Mouse (Mus musculus): ENCODE data around the gene A430005L14Rik.

The A430005L14Rik gene

GRCm38 (mm10) chr4:153974431-153975291 is 17.6 kb downstream of the A430005L14Rik start, which contains the start of the genes Dffb and Cep104:
TSS of gene Dffb (minus strand) at chr4:153975126.
TSS of gene Cep104 (plus strand) at chr4:153975194.
- DNase-seq (ENCODE audit: inconsistent ontology term), result peak; percentile 94

DNA sequence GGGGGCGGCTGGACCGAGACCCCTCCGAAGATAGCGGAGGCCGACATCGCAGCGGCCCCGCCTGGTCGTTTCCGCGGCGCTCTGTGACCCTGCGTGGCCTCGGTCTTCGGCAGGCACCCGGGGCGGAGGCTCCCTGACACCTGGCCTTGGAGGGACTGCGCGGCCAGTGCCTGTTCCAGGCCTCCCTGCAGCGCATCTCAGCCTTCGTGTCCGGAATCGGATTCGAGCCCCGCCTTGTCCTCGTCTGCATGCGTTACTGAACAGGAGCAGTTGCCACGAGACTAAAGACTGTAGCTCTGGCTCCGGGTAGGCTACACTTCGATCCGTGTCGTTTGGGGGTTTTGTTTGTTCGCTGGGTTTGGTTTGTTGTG is 18.2 kb downstream of the A430005L14Rik start:
- DNase-seq (ENCODE audit: inconsistent ontology term), result no peak

DNA sequence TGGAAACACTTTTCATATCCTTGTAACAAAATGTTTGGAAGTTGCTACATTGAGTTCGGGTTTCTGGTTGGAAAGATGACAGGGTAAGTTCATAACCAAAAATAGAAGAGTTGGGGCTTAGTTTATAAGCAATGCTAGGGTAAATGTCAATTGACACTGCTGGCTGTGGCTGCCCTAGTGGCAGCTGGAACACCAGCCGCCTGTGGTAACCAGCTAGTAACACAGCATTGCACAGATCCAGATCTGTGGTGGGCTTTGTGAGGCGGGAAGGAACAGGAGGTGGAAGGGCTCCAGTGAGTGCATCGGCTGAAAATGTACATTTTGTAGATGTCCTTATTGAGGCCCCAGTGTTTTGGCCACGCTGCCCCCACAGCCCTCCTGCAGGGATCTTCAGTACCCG is 18.7 kb downstream of the A430005L14Rik start:
- DNase-seq (ENCODE audit: inconsistent ontology term), result peak; percentile 10

DNA sequence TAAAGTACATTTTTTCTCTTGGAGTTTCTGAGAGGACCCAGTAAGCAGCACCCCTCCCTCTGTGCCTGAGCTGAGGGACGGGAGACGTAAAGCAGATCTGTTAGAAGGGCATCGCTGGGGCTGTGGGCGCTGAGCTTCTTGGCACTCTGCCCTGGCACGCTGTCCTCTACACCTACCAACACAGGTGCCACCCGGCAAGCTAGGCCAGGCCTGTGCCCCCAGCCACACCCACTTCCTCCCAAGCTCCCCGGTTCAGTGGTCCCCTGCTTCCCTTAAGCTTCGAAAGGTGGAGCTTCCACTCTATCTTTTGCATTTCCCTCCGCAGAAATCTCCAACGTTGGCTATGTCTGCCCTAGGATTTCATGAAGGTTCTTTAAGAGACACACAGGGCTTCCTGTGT is 22.2 kb downstream of the A430005L14Rik start:
- no peak for DNase-seq (ENCODE audit: inconsistent ontology term)

GRCm38 (mm10) chr4:153980470-153980869 is 23.4 kb downstream of the A430005L14Rik start:
- DNase-seq (ENCODE audit: inconsistent ontology term), result peak; percentile 7

DNA sequence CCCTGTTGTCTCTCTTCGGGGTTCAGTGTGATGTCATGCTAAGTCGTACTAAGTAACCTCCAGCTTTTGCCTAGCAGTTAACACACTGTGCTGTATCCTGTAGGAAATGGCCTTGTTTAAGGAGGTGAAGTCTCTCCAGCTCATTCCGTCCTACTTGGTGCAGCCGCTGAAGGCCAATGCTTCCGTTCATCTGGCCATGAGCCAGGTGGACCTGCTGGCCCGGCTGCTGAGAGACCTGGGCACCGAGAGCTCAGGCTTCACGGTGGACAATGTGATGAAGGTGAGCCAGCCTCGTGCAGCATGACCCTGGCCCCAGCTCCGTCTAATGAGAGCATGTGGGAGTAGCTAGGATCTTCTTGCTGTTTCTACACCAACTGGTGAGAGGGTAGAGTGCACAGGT is 35.7 kb downstream of the A430005L14Rik start:
- no peak for DNase-seq (ENCODE audit: inconsistent ontology term)

GRCm38 (mm10) chr4:153993505-153993904 is 36.5 kb downstream of the A430005L14Rik start:
- no peak for DNase-seq (ENCODE audit: inconsistent ontology term)

DNA sequence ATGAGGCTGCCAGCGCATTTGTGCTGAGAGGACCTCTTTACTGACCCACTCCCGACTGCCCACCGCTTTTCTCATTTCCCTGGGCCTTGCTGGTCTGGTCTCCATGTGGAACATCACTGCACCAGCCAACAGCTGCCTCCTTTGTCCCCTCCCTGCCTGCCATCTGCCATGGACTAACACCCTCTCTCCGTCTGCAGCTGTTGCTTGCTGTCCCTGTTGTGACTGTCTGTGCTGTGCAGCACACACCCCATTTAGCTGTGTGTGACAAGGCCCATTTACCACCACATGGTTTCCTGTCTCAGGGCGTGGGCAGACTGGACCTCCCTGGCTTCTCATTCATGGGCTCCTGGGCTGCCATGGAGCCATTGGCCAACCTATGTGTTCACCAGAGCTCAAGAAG is 48.5 kb downstream of the A430005L14Rik start:
- no peak for DNase-seq (ENCODE audit: inconsistent ontology term)

DNA sequence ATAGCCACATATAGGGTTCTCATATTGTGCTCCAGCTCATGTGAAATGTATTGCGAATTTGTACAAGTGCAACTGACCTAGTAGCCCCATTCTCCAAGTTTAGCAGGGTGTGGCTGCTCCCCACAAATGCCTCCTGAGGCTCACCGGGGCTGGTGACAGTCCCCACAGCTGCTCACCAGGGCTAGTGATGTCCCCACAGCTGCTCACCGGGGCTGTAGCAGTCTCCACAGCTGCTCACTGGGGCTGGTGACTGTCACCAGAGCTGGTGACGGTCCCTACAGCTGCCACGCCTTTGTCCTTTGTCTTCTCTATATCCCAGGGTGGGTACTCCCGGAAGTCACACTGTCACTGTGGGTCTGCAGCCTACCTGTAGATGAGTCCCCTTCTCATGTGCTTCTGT is 49.2 kb downstream of the A430005L14Rik start:
- no peak for DNase-seq (ENCODE audit: inconsistent ontology term)

GRCm38 (mm10) chr4:154007759-154008158 is 50.7 kb downstream of the A430005L14Rik start:
- DNase-seq (ENCODE audit: inconsistent ontology term), result no peak

GRCm38 (mm10) chr4:154010907-154011645 is 54.0 kb downstream of the A430005L14Rik start:
- DNase-seq (ENCODE audit: inconsistent ontology term), result no peak

Measured in Muller cell, postnatal 12 days (primary cell).